Mouse (Mus musculus): Measurements from ENCODE around the gene Krt23.

DNA sequence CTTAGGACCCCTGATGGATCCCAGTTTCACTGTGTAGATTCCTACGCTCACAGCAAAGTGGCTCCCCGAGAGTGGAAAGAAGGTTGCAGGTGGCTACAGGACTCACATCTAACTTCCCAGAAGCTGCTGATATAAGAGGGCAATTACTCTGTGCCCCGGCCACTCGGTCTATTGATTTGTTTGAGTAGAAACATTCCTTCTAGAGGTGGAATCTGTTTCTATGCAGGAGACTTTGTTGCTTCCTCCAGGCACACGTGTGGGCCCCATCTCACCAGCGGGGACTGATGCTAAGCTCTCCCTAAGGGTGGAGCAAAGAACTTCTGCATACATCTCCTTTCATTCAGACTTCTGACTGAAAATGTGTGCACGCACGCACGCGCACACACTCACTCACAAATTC is 53.5 kb downstream of the Krt23 start:
- TF ChIP-seq POLR2A (IDR thresholded peaks at IDR 0.05; ENCODE audit: insufficient read depth, low read depth, low read length) (no peak), CTCF (IDR thresholded peaks at IDR 0.05) (no peak)

Data from heart, adult 2 months (tissue).